Mouse (Mus musculus): ENCODE data around the gene Il1rl1. TPM values are rescaled to one million over a fixed set of nuclear protein-coding genes. Genes with fewer than 3 reads are reported as not detected.

The Il1rl1 gene
- polyA plus RNA-seq, 1 experiment from 2014 or later = 1.7 TPM

- no peak overlapping the region for H3K27ac ChIP-seq (ENCODE audit: low read depth, low read length)
- no peak overlapping the region for H3K9ac ChIP-seq (ENCODE audit: low read depth, low read length)
- DNase-seq (ENCODE audit: low spot score) (no peak), ATAC-seq (replicated peaks; ENCODE audit: low FRiP score) (no peak)
- 80% methylated on average over 4 of the region's 4 CpGs for WGBS
- no peak overlapping the region for H3K4me3 ChIP-seq (ENCODE audit: low read depth, low read length)
- no peak overlapping the region for H3K4me2 ChIP-seq
- H3K36me3 ChIP-seq (ENCODE audit: control insufficient read depth, insufficient read depth, low read length) = no peaks in the 10 kb centered on the region
- H3K9me3 ChIP-seq (ENCODE audit: control insufficient read depth, low read length) = no peaks in the 10 kb centered on the region
- no peaks in the 10 kb centered on the region for H3K4me1 ChIP-seq (replicated peaks; ENCODE audit: control insufficient read depth, insufficient read depth, low read length)
- no peaks in the 10 kb centered on the region for H3K27me3 ChIP-seq (replicated peaks; ENCODE audit: control insufficient read depth, insufficient read depth, low read length)
These were observed 65.2 kb downstream of the Il1rl1 start for GRCm38 (mm10) chr1:40494594-40494993.

GRCm38 (mm10) chr1:40499708-40500107 is 70.3 kb downstream of the Il1rl1 start:
- Histone ChIP-seq H3K36me3 (ENCODE audit: control insufficient read depth, insufficient read depth, low read length) (no peaks in the 10 kb centered on the region), H3K27ac (ENCODE audit: low read depth, low read length) (no peak overlapping the region)
- 87% methylated on average over 1 of the region's 1 CpGs for WGBS

GRCm38 (mm10) chr1:40501126-40501525 is 71.8 kb downstream of the Il1rl1 start:
- no peaks in the 10 kb centered on the region for H3K4me1 ChIP-seq (replicated peaks; ENCODE audit: control insufficient read depth, insufficient read depth, low read length)
- 44% methylated on average over 4 of the region's 4 CpGs for WGBS
- H3K27me3 ChIP-seq (replicated peaks; ENCODE audit: control insufficient read depth, insufficient read depth, low read length) = no peaks in the 10 kb centered on the region
- H3K27ac ChIP-seq (ENCODE audit: low read depth, low read length) = no peak overlapping the region
- no peaks in the 10 kb centered on the region for H3K36me3 ChIP-seq (ENCODE audit: control insufficient read depth, insufficient read depth, low read length)
- ATAC-seq (replicated peaks; ENCODE audit: low FRiP score) (no peak), DNase-seq (ENCODE audit: low spot score) (no peak)
- H3K9me3 ChIP-seq (ENCODE audit: control insufficient read depth, low read length) = no peaks in the 10 kb centered on the region
- H3K9ac ChIP-seq (ENCODE audit: low read depth, low read length) = no peak overlapping the region
- no peak overlapping the region for H3K4me3 ChIP-seq (ENCODE audit: low read depth, low read length)
- H3K4me2 ChIP-seq = no peak overlapping the region

More at GRCm38 (mm10) chr1:40499708-40500107, 70.3 kb downstream of the Il1rl1 start:
- Histone ChIP-seq H3K9me3 (ENCODE audit: control insufficient read depth, low read length) (no peaks in the 10 kb centered on the region), H3K4me2 (no peak overlapping the region), H3K9ac (ENCODE audit: low read depth, low read length) (no peak overlapping the region), H3K27me3 (replicated peaks; ENCODE audit: control insufficient read depth, insufficient read depth, low read length) (no peaks in the 10 kb centered on the region), H3K4me1 (replicated peaks; ENCODE audit: control insufficient read depth, insufficient read depth, low read length) (no peaks in the 10 kb centered on the region), H3K4me3 (ENCODE audit: low read depth, low read length) (no peak overlapping the region)
- ATAC-seq (replicated peaks; ENCODE audit: low FRiP score) (no peak), DNase-seq (ENCODE audit: low spot score) (no peak)

DNA sequence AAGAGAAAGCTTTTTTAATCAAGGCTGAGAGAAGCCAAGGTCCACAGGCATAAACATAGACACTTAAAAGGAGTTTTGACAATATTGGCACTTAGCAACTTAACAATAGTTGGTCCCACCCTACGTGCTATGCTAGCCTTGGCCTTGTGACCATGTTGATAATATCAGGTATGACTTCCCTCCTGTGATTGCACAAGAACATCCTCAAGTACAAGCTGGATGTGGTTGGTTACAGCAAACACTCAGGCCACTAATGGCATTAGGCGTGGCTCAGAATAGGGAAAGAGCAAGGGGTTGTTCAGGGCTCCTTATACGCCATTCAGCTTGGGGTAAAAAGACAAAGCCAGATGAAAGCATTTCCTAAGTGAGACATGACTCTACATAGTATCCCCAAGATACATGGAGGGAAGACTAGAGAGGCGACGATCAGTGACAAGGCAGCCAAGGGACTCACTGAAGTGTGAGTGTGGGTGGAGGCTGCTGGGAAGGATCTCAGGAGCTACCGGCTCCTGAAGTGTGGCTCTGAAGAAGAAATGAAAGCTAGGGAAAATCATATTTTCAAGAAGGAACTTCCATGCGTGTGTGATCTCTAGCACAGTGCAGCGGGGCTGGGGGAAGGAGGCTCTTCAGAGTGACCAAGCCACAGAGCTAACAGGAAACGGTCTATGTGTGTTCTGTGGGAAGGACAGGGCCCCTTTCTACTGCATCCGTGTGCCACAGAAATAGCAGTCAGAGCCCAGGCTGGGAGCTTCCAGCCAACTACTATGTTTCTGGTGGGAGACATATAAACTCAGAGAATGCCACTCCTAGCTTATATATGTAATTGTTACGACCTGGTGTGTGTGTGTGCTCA is 72.4 kb downstream of the Il1rl1 start:
- DNase-seq (ENCODE audit: low spot score) (no peak), ATAC-seq (replicated peaks; ENCODE audit: low FRiP score) (0 out of 2 replicates have a peak, but pooled peaks have one; percentile 36)
- Histone ChIP-seq H3K4me1 (replicated peaks; ENCODE audit: control insufficient read depth, insufficient read depth, low read length) (no peaks in the 10 kb centered on the region), H3K9ac (ENCODE audit: low read depth, low read length) (no peak overlapping the region), H3K27me3 (replicated peaks; ENCODE audit: control insufficient read depth, insufficient read depth, low read length) (no peaks in the 10 kb centered on the region), H3K4me2 (no peak overlapping the region), H3K9me3 (ENCODE audit: control insufficient read depth, low read length) (no peaks in the 10 kb centered on the region), H3K4me3 (ENCODE audit: low read depth, low read length) (no peak overlapping the region), H3K27ac (ENCODE audit: low read depth, low read length) (no peak overlapping the region), H3K36me3 (ENCODE audit: control insufficient read depth, insufficient read depth, low read length) (no peaks in the 10 kb centered on the region)
- WGBS = 50% methylated on average over 11 of the region's 11 CpGs

DNA sequence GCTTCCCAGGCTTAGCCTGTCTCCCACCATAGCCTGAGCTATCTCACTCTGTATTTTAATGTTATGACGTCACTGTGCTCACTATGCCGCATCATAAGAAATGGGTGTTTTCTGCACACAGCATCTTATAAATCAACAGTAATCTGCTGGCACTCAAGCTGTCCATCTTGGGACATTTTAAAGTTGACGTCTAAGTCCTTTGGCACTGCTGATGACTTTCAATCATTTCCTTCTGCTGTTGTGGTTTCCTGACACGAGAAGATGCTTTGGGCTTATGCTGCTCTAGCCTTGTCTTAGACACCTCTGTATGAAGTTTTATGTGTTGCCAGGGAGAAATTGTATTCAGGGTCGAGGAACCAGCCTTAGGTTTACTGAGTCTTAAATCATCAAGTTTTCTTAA is 75.2 kb downstream of the Il1rl1 start:
- DNase-seq (ENCODE audit: low spot score) (no peak), ATAC-seq (replicated peaks; ENCODE audit: low FRiP score) (no peak)
- no peak overlapping the region for H3K4me2 ChIP-seq
- no peaks in the 10 kb centered on the region for H3K9me3 ChIP-seq (ENCODE audit: control insufficient read depth, low read length)
- 57% methylated on average over 5 of the region's 5 CpGs for WGBS
- H3K27ac ChIP-seq (ENCODE audit: low read depth, low read length) = no peak overlapping the region
- no peaks in the 10 kb centered on the region for H3K4me1 ChIP-seq (replicated peaks; ENCODE audit: control insufficient read depth, insufficient read depth, low read length)
- H3K4me3 ChIP-seq (ENCODE audit: low read depth, low read length) = no peak overlapping the region
- H3K27me3 ChIP-seq (replicated peaks; ENCODE audit: control insufficient read depth, insufficient read depth, low read length) = no peaks in the 10 kb centered on the region
- H3K36me3 ChIP-seq (ENCODE audit: control insufficient read depth, insufficient read depth, low read length) = no peaks in the 10 kb centered on the region
- H3K9ac ChIP-seq (ENCODE audit: low read depth, low read length) = no peak overlapping the region

Other genes starting within 250 kb of the Il1rl1 start
- gene Il1r1, start 204.5 kb upstream of the Il1rl1 start, polyA plus RNA-seq (2014; fragmentation: Nextera tagmentation; extraction: Ambion mirVana) = 22.0 and 23.8 TPM in 2 replicates
- 1.7 TPM in 2 replicates for gene Il1rl2, start 105.0 kb upstream of the Il1rl1 start, polyA plus RNA-seq (2014; fragmentation: Nextera tagmentation; extraction: Ambion mirVana)
- 0.10 TPM in 1 of 2 replicates, not detected in the other for gene Il18r1, start 36.0 kb downstream of the Il1rl1 start, polyA plus RNA-seq (2014; fragmentation: Nextera tagmentation; extraction: Ambion mirVana)
- gene Il18rap, start 85.8 kb downstream of the Il1rl1 start, polyA plus RNA-seq (2014; fragmentation: Nextera tagmentation; extraction: Ambion mirVana) = 0.69 and 1.2 TPM in 2 replicates
- gene Slc9a4, start 150.5 kb downstream of the Il1rl1 start, polyA plus RNA-seq (2014; fragmentation: Nextera tagmentation; extraction: Ambion mirVana) = not detected in 2 replicates